Mouse (Mus musculus): Measurements from ENCODE around the gene Myo7a.

DNA sequence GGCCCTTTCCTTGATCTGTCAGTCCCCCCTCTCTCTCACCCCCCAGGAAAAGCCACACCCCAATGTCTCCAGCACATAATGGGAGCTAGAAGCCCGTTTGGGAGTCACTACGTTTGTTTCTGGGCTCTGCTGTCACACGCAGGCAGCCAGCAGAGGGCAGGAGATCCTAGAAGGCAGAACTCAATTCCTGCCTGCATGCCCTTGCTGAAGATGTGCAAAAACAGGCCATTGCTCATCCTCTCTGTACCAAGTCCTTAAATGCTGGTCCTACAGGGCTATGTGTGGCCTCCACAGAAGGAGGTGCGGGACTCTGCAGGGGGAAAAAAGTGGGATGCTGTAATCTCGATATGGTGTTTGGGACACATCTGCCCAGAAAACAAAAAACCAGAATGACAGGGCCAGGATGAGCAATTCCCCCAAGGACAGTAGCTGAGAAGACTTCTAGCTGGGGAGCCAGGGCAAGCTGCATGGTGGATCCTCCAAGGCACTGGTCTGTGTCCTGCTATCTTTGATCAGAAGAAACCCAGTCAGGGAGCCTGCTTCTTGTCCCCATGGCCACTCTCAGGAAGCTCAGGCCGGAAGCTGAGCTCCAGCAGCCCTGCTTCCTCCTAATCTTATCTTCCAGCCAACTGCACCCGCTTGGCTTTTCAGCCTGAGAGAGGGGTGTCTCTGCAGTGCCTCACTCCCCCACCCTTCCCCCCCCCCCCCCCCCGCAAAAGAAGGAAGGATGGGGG lies 36.4 kb upstream of the Myo7a start:
- TF ChIP-seq POLR2A (IDR thresholded peaks at IDR 0.05; ENCODE audit: insufficient read depth, low read depth, low read length), result no peak
- peak; percentile 79 for TF ChIP-seq CTCF (IDR thresholded peaks at IDR 0.05; ENCODE audit: insufficient read depth, low read depth, low read length)
